Mouse (Mus musculus): ENCODE data around the gene Dusp6. TPM values are rescaled to one million over a fixed set of nuclear protein-coding genes. Genes with fewer than 3 reads are reported as not detected.

Gene Dusp6
- polyA plus RNA-seq, 1 experiment from 2014 or later = 24.9 TPM

DNA sequence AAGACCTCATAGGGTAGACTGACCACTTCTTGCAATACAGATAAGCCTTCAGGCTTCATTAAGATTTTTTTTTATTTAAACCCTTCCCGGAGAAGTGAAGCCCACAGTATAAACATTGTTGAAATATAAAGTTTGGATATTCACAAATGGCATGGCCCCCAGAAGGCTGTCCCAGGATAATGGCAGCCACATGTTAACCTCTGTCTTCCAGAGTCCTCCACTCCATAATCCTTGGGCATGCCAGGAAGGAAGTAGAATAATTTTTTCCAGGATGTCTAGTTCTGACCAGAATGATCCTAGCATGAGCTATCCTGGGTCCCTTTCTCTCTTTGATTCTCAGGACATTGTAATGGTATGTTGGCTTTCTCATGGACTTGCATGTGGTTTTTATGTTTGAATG is 4.6 kb downstream of the Dusp6 start:
- peaks cover 37% of the 10 kb centered on the region for H3K27me3 ChIP-seq
- H3K36me3 ChIP-seq (ENCODE audit: poor library complexity, severe bottlenecking) = no peaks in the 10 kb centered on the region
- ATAC-seq = no peak
- no peak overlapping the region for H3K4me2 ChIP-seq
- H3K9me3 ChIP-seq (replicated peaks) = no peaks in the 10 kb centered on the region
- peaks cover 51% of the 10 kb centered on the region for H3K4me1 ChIP-seq
- 0 out of 2 replicates have a peak overlapping the region, but pooled peaks have one; percentile 80 for H3K27ac ChIP-seq
- no peak overlapping the region for H3K4me3 ChIP-seq
- 76% methylated on average over 1 of the region's 1 CpGs for WGBS
- H3K9ac ChIP-seq = no peak overlapping the region

DNA sequence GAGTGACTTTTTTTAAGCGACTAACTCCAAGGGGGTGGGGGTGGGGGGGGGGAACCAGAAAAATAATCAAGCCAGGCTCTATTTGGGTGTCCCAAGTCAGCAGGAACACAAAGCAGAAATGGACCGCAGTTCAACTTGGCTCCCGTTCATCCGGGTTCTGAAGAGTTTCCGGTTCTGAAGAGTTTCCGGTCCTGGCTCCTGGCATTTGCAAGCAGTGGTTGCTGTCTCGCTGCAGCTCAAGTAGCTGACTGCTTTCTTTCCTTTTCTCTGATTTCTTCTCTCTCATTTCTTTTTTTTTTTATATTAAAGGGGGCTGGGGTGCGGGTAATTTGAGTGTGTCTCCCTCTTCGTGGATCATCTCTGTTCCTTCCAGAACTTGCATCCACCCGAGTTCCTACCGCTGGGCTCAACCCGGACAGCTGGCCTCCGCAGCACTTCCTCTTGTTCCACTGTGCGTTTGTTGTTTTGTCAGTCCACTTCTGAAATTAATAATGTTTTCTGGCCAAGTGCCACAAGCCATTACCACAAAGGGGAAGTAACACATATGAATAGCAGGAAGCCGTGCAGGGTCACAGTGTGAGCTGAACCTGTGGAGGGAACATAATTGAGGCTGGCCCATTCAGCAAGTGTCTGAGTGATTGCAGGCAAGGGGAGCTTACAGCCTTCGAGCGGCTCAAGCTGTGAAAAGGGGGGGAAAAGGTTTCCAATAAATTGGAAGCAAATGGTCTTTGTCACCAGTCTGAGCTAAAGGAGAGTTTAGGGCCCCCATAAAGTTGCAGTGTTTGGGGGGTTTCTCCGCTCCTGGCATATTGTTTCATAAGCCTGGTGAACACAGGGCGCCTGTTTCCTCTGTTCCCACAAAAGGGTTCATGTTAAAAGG is 5.6 kb downstream of the Dusp6 start:
- Histone ChIP-seq H3K4me1 (peaks cover 49% of the 10 kb centered on the region), H3K9ac (peak overlapping the region; percentile 30; the same call in 1 of the 2 replicates), H3K4me2 (peak overlapping the region; percentile 42), H3K27ac (peak overlapping the region; percentile 80), H3K9me3 (replicated peaks) (no peaks in the 10 kb centered on the region), H3K36me3 (ENCODE audit: poor library complexity, severe bottlenecking) (no peaks in the 10 kb centered on the region), H3K4me3 (no peak overlapping the region), H3K27me3 (peaks cover 37% of the 10 kb centered on the region)
- 13% methylated on average over 19 of the region's 19 CpGs for WGBS
- peak; percentile 73 for ATAC-seq

DNA sequence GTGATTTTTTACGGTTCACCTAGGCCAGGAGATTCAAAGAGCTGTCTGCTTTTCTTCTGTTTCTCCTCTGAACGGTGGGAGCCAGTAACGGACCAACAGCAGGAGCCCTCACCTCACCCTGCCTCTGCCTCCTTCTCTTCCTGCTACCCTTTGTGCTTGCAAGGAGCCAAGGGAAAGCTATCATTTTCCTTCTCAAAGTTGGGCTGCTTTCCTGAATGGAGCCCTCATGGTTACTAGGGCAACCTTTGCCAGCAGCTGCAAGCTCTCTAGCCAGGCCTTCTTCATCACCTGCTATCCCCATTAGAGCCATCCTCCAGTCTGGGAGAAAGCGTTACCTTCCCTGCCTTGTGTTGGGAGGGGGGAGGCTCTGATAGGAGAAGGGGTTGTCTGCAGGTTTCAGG is 6.3 kb downstream of the Dusp6 start:
- peak overlapping the region; percentile 42 for H3K4me2 ChIP-seq
- H3K27me3 ChIP-seq = peaks cover 30% of the 10 kb centered on the region
- ATAC-seq = peak; percentile 65
- 0% methylated on average over 4 of the region's 4 CpGs for WGBS
- no peaks in the 10 kb centered on the region for H3K36me3 ChIP-seq (ENCODE audit: poor library complexity, severe bottlenecking)
- no peak overlapping the region for H3K4me3 ChIP-seq
- H3K9ac ChIP-seq = peak overlapping the region; percentile 30
- no peaks in the 10 kb centered on the region for H3K9me3 ChIP-seq (replicated peaks)
- peak overlapping the region; percentile 80 for H3K27ac ChIP-seq
- H3K4me1 ChIP-seq = peaks cover 43% of the 10 kb centered on the region

DNA sequence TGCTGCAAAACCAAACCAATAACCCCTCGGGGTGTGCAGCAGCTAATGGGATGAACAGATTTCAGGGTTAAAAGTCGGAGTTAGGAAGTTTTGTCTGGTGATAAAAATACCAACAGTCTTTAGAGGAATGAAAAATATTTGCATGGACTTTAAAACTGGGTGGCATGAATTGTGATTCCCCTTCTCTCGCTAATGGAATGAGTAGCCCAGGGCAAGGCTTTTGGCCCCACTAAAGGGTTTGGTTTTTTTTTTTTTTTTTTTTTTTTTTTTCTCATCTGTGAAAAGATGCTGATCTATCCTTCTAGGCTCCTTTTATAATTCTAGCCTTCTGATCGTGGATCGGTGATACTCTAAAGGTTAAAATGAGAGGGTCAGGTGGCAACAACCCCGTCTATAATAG is 6.7 kb downstream of the Dusp6 start:
- no peak for ATAC-seq
- WGBS = 37% methylated on average over 6 of the region's 6 CpGs
- Histone ChIP-seq H3K4me1 (peaks cover 39% of the 10 kb centered on the region), H3K9me3 (replicated peaks) (no peaks in the 10 kb centered on the region), H3K27me3 (peaks cover 26% of the 10 kb centered on the region), H3K27ac (peak overlapping the region; percentile 80), H3K4me3 (no peak overlapping the region), H3K4me2 (peak overlapping the region; percentile 42), H3K36me3 (ENCODE audit: poor library complexity, severe bottlenecking) (no peaks in the 10 kb centered on the region), H3K9ac (0 out of 2 replicates have a peak overlapping the region, but pooled peaks have one; percentile 30)

DNA sequence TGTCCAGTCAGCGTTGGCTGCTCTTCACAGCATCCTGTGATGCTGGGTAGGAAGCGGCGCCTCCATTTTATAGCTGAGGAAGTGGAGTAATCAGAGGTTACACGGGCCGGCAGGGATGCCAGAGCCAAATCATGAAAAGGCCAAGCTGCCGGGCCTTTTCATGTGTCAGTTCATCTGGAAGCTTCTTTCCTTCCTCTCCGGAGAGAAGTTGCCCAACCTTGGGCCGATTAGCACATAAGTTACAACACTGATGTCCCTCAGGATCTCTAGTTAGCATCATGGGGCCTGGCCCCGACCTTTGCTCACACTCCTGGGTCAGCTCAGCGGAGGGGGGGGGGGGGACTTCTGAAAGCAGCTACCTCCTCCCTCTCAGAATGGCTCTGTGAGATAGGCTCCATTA is 7.4 kb downstream of the Dusp6 start:
- H3K4me2 ChIP-seq = no peak overlapping the region
- H3K36me3 ChIP-seq (ENCODE audit: poor library complexity, severe bottlenecking) = no peaks in the 10 kb centered on the region
- no peak overlapping the region for H3K4me3 ChIP-seq
- H3K27ac ChIP-seq = no peak overlapping the region
- H3K9ac ChIP-seq = no peak overlapping the region
- peaks cover 21% of the 10 kb centered on the region for H3K27me3 ChIP-seq
- peaks cover 32% of the 10 kb centered on the region for H3K4me1 ChIP-seq
- H3K9me3 ChIP-seq (replicated peaks) = no peaks in the 10 kb centered on the region
- 58% methylated on average over 10 of the region's 10 CpGs for WGBS
- no peak for ATAC-seq

DNA sequence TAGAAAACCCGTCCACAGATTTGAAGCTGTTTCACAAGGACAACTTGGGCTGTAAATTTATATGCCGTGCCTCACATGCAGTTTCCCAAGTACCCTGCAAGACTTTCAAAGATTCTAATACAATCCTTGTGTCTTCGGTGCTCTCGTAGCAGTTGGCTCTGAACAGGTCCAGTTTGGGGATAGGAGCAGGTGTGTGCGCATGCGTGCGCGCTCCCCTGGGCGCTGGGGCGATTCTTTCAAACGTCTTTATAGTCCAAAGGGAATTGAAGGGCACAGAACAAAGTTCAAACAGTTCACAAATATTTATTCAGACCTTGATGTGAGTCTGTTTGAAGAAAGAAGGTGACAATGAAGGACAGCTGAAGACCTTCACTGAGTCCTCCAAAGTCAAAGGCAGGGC is 8.0 kb downstream of the Dusp6 start:
- Histone ChIP-seq H3K4me1 (peaks cover 26% of the 10 kb centered on the region), H3K27me3 (peaks cover 15% of the 10 kb centered on the region), H3K36me3 (ENCODE audit: poor library complexity, severe bottlenecking) (no peaks in the 10 kb centered on the region), H3K4me3 (no peak overlapping the region), H3K27ac (no peak overlapping the region), H3K9ac (no peak overlapping the region), H3K9me3 (replicated peaks) (no peaks in the 10 kb centered on the region), H3K4me2 (no peak overlapping the region)
- 79% methylated on average over 11 of the region's 11 CpGs for WGBS
- ATAC-seq = no peak

DNA sequence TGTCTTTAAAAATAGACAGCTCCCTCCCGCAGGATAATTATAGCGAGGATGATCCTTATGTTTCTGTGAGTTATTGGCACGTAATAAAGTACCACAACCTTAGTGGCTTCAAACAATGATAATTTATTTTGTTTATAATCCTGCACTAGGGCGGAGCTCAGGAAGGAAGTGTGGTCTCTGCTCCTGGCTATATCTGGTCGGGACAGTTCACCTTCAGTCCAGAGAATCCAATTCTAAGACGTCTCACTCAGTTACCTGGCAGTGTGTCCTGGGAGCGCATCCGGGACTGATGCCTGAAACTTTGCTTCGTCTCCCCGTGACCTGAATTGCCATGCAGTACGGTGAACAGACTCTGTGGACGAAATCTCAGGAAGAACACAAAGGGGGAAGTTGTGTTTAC is 10.0 kb downstream of the Dusp6 start:
- peaks cover 17% of the 10 kb centered on the region for H3K4me1 ChIP-seq
- H3K4me2 ChIP-seq = no peak overlapping the region
- ATAC-seq = no peak
- 88% methylated on average over 12 of the region's 12 CpGs for WGBS
- no peaks in the 10 kb centered on the region for H3K9me3 ChIP-seq (replicated peaks)
- no peak overlapping the region for H3K4me3 ChIP-seq
- H3K36me3 ChIP-seq (ENCODE audit: poor library complexity, severe bottlenecking) = no peaks in the 10 kb centered on the region
- H3K9ac ChIP-seq = no peak overlapping the region
- H3K27me3 ChIP-seq = peaks cover 3% of the 10 kb centered on the region
- H3K27ac ChIP-seq = no peak overlapping the region

DNA sequence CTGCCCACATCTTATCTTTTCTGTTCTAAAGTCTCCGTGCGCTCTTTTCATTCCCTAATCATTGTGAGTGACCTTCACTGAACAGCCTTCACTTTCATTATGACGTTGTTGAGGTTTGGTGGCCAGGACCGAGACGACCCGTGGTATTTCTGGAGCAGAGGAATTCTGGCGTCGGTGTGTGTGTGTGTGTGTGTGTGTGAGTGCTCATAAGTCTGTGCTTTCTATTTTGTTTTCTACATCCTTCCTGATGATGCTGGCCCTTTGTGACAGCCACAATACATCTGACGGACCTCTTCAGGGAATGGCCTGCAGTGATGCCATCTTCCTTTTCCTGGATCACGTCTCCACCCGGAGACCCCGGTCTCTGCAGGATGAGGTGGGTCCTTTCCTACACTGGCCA is 11.6 kb downstream of the Dusp6 start:
- no peak overlapping the region for H3K27ac ChIP-seq

DNA sequence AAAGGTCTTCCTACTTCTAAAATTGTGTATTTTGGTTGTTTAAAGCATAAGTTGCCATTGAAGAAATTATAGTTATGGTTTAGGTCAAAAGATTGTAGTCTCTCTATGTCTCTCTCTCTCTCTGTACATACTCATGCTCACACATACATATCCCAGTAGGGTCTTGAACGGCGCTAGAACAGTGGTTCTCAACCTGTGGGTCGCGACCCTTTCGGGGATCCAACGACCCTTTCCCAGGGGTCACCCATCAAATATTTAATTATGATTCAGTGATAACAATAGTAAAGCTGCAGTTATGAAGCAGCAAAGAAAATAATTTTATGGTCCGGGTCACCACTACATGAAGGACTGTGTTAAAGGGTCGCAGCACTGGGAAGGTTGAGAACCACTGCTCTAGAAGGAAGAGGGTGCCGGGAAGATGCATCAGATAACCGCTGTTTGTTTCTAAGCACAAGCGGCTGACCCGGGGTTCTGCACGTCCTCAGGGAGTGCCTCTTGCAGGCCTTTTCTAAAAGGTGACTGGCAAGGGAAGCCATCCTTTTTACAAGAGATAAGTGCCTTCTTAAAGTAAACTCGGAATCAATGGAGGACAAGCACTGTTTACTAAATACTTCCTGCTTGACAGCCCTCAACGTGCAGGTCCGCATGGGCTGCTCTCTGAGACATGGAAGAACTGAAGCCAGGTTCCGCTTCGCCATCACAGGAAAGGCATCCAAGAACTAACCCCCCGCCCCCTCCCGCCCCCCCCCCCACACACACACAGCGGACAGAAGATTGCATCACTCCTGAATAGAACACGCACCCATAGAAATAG is 16.2 kb downstream of the Dusp6 start:
- Histone ChIP-seq H3K36me3 (ENCODE audit: poor library complexity, severe bottlenecking) (no peaks in the 10 kb centered on the region), H3K27ac (no peak overlapping the region), H3K9me3 (replicated peaks) (no peaks in the 10 kb centered on the region), H3K27me3 (no peaks in the 10 kb centered on the region), H3K4me1 (no peaks in the 10 kb centered on the region), H3K9ac (no peak overlapping the region), H3K4me3 (no peak overlapping the region), H3K4me2 (no peak overlapping the region)
- 90% methylated on average over 22 of the region's 22 CpGs for WGBS
- ATAC-seq = no peak

More for the DNA sequence above, 11.6 kb downstream of the Dusp6 start:
- no peaks in the 10 kb centered on the region for H3K9me3 ChIP-seq (replicated peaks)
- H3K9ac ChIP-seq = no peak overlapping the region
- no peaks in the 10 kb centered on the region for H3K36me3 ChIP-seq (ENCODE audit: poor library complexity, severe bottlenecking)
- no peaks in the 10 kb centered on the region for H3K27me3 ChIP-seq
- no peak for ATAC-seq
- WGBS = 94% methylated on average over 12 of the region's 12 CpGs
- H3K4me1 ChIP-seq = peaks cover under 1% of the 10 kb centered on the region; the same call in 1 of the 2 replicates
- H3K4me3 ChIP-seq = no peak overlapping the region
- H3K4me2 ChIP-seq = no peak overlapping the region

DNA sequence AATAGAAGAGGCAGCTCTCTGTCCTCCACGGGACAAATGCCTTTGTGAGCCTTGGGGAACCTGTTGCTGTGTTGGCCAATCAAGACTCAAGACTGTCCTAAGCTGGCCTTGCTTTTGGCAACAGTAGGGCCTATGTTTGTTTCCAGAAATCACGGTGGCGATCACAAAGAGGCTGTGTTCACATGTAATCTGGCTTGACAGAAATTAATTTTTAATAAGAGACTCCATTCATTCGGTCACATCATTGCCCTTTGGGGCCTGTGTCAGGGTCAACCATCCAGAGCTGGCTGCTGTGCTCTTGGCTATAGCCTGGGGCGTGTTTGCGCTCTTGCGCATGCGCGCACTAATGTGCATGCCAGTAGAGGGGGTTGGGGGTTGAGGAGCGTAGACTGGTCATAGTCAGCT is 21.0 kb downstream of the Dusp6 start:
- Histone ChIP-seq H3K36me3 (ENCODE audit: poor library complexity, severe bottlenecking) (no peaks in the 10 kb centered on the region), H3K9me3 (replicated peaks) (no peaks in the 10 kb centered on the region), H3K4me3 (no peak overlapping the region), H3K4me1 (peaks cover 5% of the 10 kb centered on the region; the same call in 1 of the 2 replicates), H3K9ac (no peak overlapping the region), H3K27me3 (0 out of 2 replicates have a peak, but pooled peaks cover 2% of the 10 kb centered on the region), H3K27ac (no peak overlapping the region), H3K4me2 (no peak overlapping the region)
- 91% methylated on average over 10 of the region's 10 CpGs for WGBS
- 0 out of 2 replicates have a peak, but pooled peaks have one; percentile 16 for ATAC-seq

DNA sequence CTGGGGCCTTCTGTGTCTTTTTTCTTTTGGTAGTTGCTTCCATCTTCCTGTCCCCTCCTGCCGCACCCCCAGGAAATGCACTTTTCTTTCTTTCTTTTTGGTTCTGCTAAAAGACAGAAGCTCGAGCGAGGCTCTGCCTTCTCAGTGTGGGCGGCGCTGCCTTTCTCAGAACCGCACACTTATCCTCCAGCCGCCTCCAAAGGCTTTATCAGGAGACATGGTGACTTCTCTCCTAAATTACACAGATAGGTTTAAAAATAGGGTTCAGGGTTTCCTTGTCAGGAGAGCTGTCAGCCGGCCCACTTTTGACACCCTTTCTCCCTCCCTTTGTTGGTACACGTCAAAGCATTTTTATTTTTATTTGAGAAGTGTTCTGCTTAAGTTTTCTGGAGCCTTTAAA is 21.9 kb downstream of the Dusp6 start:
- Histone ChIP-seq H3K36me3 (ENCODE audit: poor library complexity, severe bottlenecking) (no peaks in the 10 kb centered on the region), H3K4me1 (peaks cover 5% of the 10 kb centered on the region; the same call in 1 of the 2 replicates), H3K9me3 (replicated peaks) (no peaks in the 10 kb centered on the region), H3K4me2 (no peak overlapping the region), H3K4me3 (no peak overlapping the region), H3K27ac (no peak overlapping the region), H3K27me3 (0 out of 2 replicates have a peak, but pooled peaks cover 2% of the 10 kb centered on the region), H3K9ac (no peak overlapping the region)
- no peak for ATAC-seq
- 80% methylated on average over 9 of the region's 9 CpGs for WGBS

DNA sequence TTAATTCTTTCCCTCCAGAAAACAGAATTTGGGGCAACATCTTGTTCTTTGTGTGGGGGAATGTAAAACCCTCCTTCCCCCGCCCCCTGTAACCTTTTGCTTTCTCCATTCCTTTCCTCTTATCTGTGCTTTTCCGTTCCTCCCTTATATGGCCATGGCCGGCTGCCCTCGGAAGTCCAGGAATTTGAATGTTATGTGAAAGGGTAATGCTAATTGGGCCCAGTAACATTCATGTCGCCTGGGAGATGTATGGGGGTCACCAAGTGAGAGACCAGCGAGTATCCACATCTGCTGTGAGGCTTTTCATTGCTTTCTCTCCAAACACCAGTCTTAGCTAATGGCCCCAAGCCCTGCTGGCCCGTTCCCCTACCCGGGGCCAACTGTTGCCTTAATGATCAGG is 22.7 kb downstream of the Dusp6 start:
- H3K9me3 ChIP-seq (replicated peaks) = no peaks in the 10 kb centered on the region
- no peaks in the 10 kb centered on the region for H3K36me3 ChIP-seq (ENCODE audit: poor library complexity, severe bottlenecking)
- no peak overlapping the region for H3K27ac ChIP-seq
- peaks cover 5% of the 10 kb centered on the region; the same call in 1 of the 2 replicates for H3K4me1 ChIP-seq
- H3K27me3 ChIP-seq = 0 out of 2 replicates have a peak, but pooled peaks cover 2% of the 10 kb centered on the region
- H3K4me2 ChIP-seq = no peak overlapping the region
- WGBS = 43% methylated on average over 8 of the region's 8 CpGs
- H3K4me3 ChIP-seq = no peak overlapping the region
- no peak overlapping the region for H3K9ac ChIP-seq
- ATAC-seq = no peak
